Mouse (Mus musculus) ES-E14 (cell line): ENCODE measurements at regions not wholly inside any gene's neighbourhood (a gene's known extent, or its start where the extent isn't known, plus 50 kb on each side); places are given as distances from the start of the nearest gene placed in this dataset.

Experiments used
- CHD2 ChIP-seq: IDR thresholded peaks from 2 replicates; pipeline ENCODE4 v1.6.1; 2014; ENCODE audit warnings: mild to moderate bottlenecking, low read depth, low read length, inconsistent platforms
- MAFK ChIP-seq: IDR thresholded peaks from 2 replicates; pipeline ENCODE4 v1.6.1; 2014; ENCODE audit warnings: mild to moderate bottlenecking, low read depth, low read length, inconsistent platforms; ENCODE audit not compliant: insufficient read depth
- ZC3H11A ChIP-seq: IDR thresholded peaks from 2 replicates; pipeline ENCODE4 v1.6.1; 2012; ENCODE audit warnings: low read depth, mild to moderate bottlenecking, inconsistent platforms, low read length, borderline replicate concordance
- ZNF384 ChIP-seq: IDR thresholded peaks from 2 replicates; pipeline ENCODE4 v1.6.1; 2012; ENCODE audit warnings: low read depth, low read length, inconsistent platforms

DNA sequence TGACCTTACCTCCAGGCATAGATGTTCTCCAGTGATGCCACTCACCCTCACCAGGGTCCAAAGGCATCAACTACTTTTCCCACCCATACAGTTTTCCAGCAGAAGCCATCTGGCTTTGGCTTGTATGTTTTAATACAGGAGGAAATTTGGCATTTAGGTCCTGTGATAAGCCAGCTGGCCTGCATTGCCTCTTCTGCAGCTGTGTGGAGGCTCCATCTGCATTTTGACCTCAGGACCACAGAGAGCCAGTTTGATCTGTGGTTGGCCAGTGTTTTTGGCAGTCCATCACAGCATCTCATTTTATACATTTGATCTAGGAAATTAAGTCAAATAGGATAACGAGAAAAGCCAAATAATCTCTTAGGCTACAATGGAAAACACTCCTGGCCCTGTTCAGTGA, 315.1 kb upstream of the Sphkap start:
- TF ChIP-seq ZC3H11A (no peak), CHD2 (no peak), ZNF384 (no peak), MAFK (no peak)
